Mouse (Mus musculus): Measurements from ENCODE around the gene Rsf1. TPM values are rescaled to one million over a fixed set of nuclear protein-coding genes. Genes with fewer than 3 reads are reported as not detected.

Rsf1 gene
- 25.5 and 27.4 TPM in 2 replicates for polyA plus RNA-seq (2014; fragmentation: Nextera tagmentation; extraction: Ambion mirVana)

DNA sequence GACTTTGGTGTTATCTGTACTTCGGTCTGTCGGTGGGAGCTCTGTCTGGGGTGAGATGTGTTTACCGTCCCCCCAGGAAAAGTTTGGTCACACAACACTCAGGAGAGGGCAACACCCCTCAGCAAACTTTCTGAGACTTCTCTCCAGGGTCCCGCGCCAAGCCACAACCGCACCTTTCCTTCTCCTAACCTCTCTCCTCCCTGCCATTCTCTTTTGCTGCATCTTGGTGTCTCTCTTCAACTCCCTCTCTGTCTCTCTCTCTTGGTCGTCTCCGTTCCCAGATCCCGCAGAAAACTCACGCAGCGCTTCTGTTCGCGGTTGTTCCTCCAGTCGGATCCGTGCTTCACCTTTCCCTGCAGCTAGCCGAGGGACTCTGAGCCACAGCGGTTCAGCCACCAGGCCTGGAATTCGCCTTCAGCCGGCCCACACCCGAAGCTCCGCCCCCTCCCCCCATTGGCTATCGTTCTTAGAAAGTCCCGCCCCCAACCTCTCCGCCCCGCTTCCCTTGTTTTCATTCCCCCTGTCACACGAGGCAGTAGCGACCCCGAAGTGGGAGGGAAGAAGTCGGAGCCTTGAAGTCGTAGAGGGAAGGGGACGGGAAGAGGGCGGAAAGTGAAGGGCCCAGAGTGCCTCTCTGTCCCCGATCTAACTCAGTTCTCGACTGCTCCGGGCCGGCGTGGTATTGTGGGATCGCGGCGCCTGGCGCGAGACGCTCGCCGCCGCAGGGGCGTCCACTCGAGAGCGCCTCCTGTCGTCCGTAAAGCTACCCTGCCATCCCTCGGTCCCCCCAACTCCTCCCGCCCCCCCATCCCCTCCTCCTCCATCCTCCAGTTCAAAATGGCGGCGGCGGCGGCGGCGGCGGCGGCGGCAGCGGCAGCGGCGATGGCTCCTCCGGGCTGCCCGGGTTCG lies at the start of gene Rsf1, which contains the start of gene Aamdc:
TSS of gene Rsf1 (plus strand) at position 823 of the 909 bp plus-strand sequence.
TSS of gene Aamdc (minus strand) at position 431 of the 909 bp plus-strand sequence.
- H3K4me3 ChIP-seq (ENCODE audit: low read depth, low read length), result peak within 1 kb of the TSS; percentile 89
- peak within 1 kb of the TSS; percentile 56 for H3K4me2 ChIP-seq
- ATAC-seq (ENCODE audit: low FRiP score) (peak; percentile 95), DNase-seq (ENCODE audit: low spot score, missing footprints) (peak; percentile 99)
- H3K36me3 ChIP-seq (ENCODE audit: control insufficient read depth, insufficient read depth, low read length), result no peaks in the 10 kb centered on the region
- no peaks in the 10 kb centered on the region for H3K27me3 ChIP-seq (ENCODE audit: control insufficient read depth, insufficient read depth, low read length)
- peaks cover 7% of the 10 kb centered on the region; the same call in 1 of the 2 replicates for H3K4me1 ChIP-seq (ENCODE audit: control insufficient read depth, insufficient read depth, low read length)
- H3K9ac ChIP-seq (ENCODE audit: low read length), result peak within 1 kb of the TSS; percentile 98
- under 1% methylated on average over 50 of the region's 68 CpGs for WGBS
- H3K27ac ChIP-seq (ENCODE audit: low read depth, low read length), result peak within 1 kb of the TSS; percentile 89
- no peaks in the 10 kb centered on the region for H3K9me3 ChIP-seq (ENCODE audit: control insufficient read depth, low read length)

- H3K4me2 ChIP-seq, result no peak overlapping the region
- 84% methylated on average over 5 of the region's 5 CpGs for WGBS
- DNase-seq (ENCODE audit: low spot score, missing footprints) (no peak), ATAC-seq (ENCODE audit: low FRiP score) (no peak)
- H3K4me1 ChIP-seq (ENCODE audit: control insufficient read depth, insufficient read depth, low read length), result no peaks in the 10 kb centered on the region
- H3K4me3 ChIP-seq (ENCODE audit: low read depth, low read length), result no peak overlapping the region
- H3K27ac ChIP-seq (ENCODE audit: low read depth, low read length), result no peak overlapping the region
- peaks cover 19% of the 10 kb centered on the region; the same call in 1 of the 2 replicates for H3K36me3 ChIP-seq (ENCODE audit: control insufficient read depth, insufficient read depth, low read length)
- H3K9me3 ChIP-seq (ENCODE audit: control insufficient read depth, low read length), result no peaks in the 10 kb centered on the region; the same call in 1 of the 2 replicates
- no peaks in the 10 kb centered on the region for H3K27me3 ChIP-seq (ENCODE audit: control insufficient read depth, insufficient read depth, low read length)
- no peak overlapping the region for H3K9ac ChIP-seq (ENCODE audit: low read length)
These were observed 44.2 kb upstream of the Rsf1 start for GRCm38 (mm10) chr7:97535531-97535930.

DNA sequence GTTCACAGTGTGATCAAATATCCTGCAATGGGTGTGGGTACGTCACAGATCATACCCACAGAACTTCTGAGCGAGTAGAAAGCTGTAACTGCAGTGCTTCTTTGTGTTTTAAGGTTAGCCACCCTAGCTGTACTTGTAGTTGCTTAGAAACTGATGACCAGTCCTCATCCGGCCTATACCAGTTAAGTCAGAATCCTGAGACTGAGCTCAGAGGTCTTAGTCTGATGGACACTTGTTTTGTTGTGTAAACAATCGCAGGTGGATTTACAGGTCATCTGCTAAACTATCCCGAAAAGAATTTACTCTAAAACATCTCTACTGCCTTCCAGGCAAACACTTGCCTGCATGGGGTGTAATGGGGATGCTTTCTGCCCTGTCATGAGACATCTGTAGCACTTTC lies 43.1 kb upstream of the Rsf1 start:
- 91% methylated on average over 5 of the region's 5 CpGs for whole genome bisulfite sequencing
- Histone ChIP-seq H3K9ac (ENCODE audit: low read length) (no peak overlapping the region), H3K4me3 (ENCODE audit: low read depth, low read length) (no peak overlapping the region), H3K4me1 (ENCODE audit: control insufficient read depth, insufficient read depth, low read length) (no peaks in the 10 kb centered on the region), H3K36me3 (ENCODE audit: control insufficient read depth, insufficient read depth, low read length) (peaks cover 15% of the 10 kb centered on the region; the same call in 1 of the 2 replicates), H3K4me2 (no peak overlapping the region), H3K9me3 (ENCODE audit: control insufficient read depth, low read length) (no peaks in the 10 kb centered on the region), H3K27ac (ENCODE audit: low read depth, low read length) (no peak overlapping the region), H3K27me3 (ENCODE audit: control insufficient read depth, insufficient read depth, low read length) (no peaks in the 10 kb centered on the region)
- DNase-seq (ENCODE audit: low spot score, missing footprints) (no peak), ATAC-seq (ENCODE audit: low FRiP score) (no peak)

DNA sequence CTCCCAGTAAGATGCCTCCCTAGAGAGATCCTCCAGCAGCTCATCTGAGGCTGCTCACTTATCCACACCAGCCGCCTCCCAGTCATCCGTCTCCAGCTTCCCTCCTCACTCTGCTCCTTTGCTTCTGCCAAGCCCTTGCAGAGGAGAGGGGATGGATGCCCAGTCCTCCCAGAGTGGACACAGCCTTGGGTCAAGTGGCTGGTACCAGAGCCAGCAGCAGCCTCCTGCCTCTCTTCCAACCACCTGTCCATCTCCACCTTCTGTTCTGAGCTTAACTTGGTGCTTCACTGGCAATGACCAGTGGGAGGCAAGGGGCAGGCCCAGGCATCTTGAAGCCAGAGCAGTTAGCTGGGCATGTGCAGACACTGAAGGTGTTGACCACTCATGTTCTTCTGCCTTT lies 33.2 kb upstream of the Rsf1 start:
- H3K9ac ChIP-seq (ENCODE audit: low read length), result no peak overlapping the region
- ATAC-seq (ENCODE audit: low FRiP score), result no peak
- H3K27ac ChIP-seq (ENCODE audit: low read depth, low read length), result no peak overlapping the region
- no peaks in the 10 kb centered on the region for H3K4me1 ChIP-seq (ENCODE audit: control insufficient read depth, insufficient read depth, low read length)
- peaks cover 3% of the 10 kb centered on the region; the same call in 1 of the 2 replicates for H3K36me3 ChIP-seq (ENCODE audit: control insufficient read depth, insufficient read depth, low read length)
- 92% methylated on average over 2 of the region's 2 CpGs for WGBS
- H3K4me2 ChIP-seq, result no peak overlapping the region
- DNase-seq (ENCODE audit: low spot score, missing footprints), result no peak
- H3K4me3 ChIP-seq (ENCODE audit: low read depth, low read length), result no peak overlapping the region
- no peaks in the 10 kb centered on the region for H3K9me3 ChIP-seq (ENCODE audit: control insufficient read depth, low read length)
- H3K27me3 ChIP-seq (ENCODE audit: control insufficient read depth, insufficient read depth, low read length), result no peaks in the 10 kb centered on the region

DNA sequence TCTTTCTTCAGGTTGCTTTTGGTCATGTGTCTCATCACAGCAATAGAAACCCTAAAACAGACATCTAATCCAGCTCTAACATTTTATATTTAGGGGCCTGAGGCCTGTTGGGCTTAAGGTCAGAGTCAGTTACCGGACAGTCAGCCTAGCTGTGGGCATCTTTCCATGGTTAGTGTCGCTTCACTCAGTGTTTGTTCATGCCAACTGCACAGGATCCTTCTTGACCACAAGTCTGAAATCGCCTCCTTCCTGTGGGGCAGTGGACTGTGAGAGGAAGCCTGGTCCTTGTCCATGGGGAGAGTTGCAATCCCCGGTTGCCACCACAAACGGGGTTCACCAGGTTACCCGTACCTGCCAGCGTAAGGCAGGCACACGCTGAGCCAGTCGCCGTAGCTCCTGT lies 30.4 kb upstream of the Rsf1 start:
- H3K36me3 ChIP-seq (ENCODE audit: control insufficient read depth, insufficient read depth, low read length), result no peaks in the 10 kb centered on the region
- no peaks in the 10 kb centered on the region for H3K4me1 ChIP-seq (ENCODE audit: control insufficient read depth, insufficient read depth, low read length)
- no peak overlapping the region for H3K4me3 ChIP-seq (ENCODE audit: low read depth, low read length)
- H3K9ac ChIP-seq (ENCODE audit: low read length), result no peak overlapping the region
- 97% methylated on average over 10 of the region's 10 CpGs for WGBS
- ATAC-seq (ENCODE audit: low FRiP score), result no peak
- no peak overlapping the region for H3K27ac ChIP-seq (ENCODE audit: low read depth, low read length)
- no peaks in the 10 kb centered on the region for H3K27me3 ChIP-seq (ENCODE audit: control insufficient read depth, insufficient read depth, low read length)
- no peak overlapping the region for H3K4me2 ChIP-seq
- H3K9me3 ChIP-seq (ENCODE audit: control insufficient read depth, low read length), result no peaks in the 10 kb centered on the region
- no peak for DNase-seq (ENCODE audit: low spot score, missing footprints)

DNA sequence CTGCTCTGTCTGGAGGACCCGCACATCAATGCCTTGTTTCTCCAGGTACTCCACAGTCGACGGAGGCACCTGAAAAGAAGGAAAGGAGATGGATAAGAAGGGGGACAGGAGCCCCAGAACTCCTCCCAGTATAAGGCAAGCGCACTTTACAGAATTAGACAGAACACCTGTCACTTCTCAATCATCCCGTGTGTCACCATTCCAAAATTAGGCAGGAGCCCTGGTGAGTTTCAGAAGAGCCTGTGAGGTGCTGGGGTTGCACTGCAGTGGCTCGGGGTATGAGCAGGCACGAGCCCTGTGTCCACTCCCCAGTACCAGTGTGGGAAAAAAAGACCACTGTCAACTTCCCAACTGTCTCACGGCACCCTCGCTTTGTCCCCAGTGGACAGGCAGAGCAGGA lies 29.0 kb upstream of the Rsf1 start:
- Histone ChIP-seq H3K4me3 (ENCODE audit: low read depth, low read length) (no peak overlapping the region), H3K9me3 (ENCODE audit: control insufficient read depth, low read length) (no peaks in the 10 kb centered on the region), H3K4me1 (ENCODE audit: control insufficient read depth, insufficient read depth, low read length) (no peaks in the 10 kb centered on the region), H3K4me2 (no peak overlapping the region), H3K36me3 (ENCODE audit: control insufficient read depth, insufficient read depth, low read length) (no peaks in the 10 kb centered on the region), H3K27me3 (ENCODE audit: control insufficient read depth, insufficient read depth, low read length) (no peaks in the 10 kb centered on the region), H3K27ac (ENCODE audit: low read depth, low read length) (no peak overlapping the region), H3K9ac (ENCODE audit: low read length) (no peak overlapping the region)
- DNase-seq (ENCODE audit: low spot score, missing footprints) (no peak), ATAC-seq (ENCODE audit: low FRiP score) (no peak)
- WGBS, result 87% methylated on average over 9 of the region's 9 CpGs

DNA sequence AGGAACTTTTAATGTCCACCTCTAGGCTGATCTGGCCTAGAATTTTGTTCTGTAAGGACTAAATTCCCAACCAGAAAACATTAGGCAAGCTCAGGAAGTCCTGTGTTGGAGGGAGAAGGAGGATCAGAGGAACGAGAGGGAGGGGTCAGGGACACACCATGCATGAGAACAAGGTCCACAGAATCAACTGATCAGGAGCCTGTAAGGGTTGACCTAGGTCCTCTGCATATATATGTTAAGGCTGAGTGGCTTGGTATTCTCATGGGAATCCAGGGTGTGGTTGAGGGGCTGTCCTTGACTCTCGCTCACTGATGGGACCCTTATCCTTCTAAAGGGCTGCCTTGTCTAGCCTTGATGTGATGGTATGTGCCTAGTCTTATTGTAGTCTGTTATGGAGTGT lies 16.1 kb upstream of the Rsf1 start:
- H3K9ac ChIP-seq (ENCODE audit: low read length), result no peak overlapping the region
- no peaks in the 10 kb centered on the region for H3K36me3 ChIP-seq (ENCODE audit: control insufficient read depth, insufficient read depth, low read length)
- no peaks in the 10 kb centered on the region for H3K9me3 ChIP-seq (ENCODE audit: control insufficient read depth, low read length)
- ATAC-seq (ENCODE audit: low FRiP score) (no peak), DNase-seq (ENCODE audit: low spot score, missing footprints) (no peak)
- no peak overlapping the region for H3K4me2 ChIP-seq
- WGBS, result 95% methylated on average over 2 of the region's 2 CpGs
- H3K27me3 ChIP-seq (ENCODE audit: control insufficient read depth, insufficient read depth, low read length), result no peaks in the 10 kb centered on the region
- H3K27ac ChIP-seq (ENCODE audit: low read depth, low read length), result no peak overlapping the region
- no peaks in the 10 kb centered on the region for H3K4me1 ChIP-seq (ENCODE audit: control insufficient read depth, insufficient read depth, low read length)
- no peak overlapping the region for H3K4me3 ChIP-seq (ENCODE audit: low read depth, low read length)

DNA sequence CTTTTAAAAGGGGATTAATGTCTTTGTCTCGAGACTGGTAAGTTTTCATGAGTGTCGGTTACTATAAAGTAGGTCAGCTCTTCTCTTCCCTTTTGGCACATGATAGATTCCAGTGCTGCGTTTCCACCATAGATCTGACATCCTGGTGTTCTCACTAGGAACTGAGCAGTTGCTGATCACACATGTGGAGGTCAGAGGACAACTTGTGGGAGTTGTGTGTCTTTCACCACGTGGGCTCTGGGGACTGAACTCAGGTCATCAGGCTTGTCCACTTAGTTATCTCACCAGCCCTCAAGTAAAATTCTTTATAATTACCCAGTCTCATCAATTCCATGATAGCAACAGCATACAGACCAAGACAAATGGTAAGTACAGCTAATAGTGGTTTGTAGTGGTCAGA lies 10.3 kb upstream of the Rsf1 start:
- DNase-seq (ENCODE audit: low spot score, missing footprints), result no peak
- Histone ChIP-seq H3K27ac (ENCODE audit: low read depth, low read length) (no peak overlapping the region), H3K4me3 (ENCODE audit: low read depth, low read length) (no peak overlapping the region), H3K27me3 (ENCODE audit: control insufficient read depth, insufficient read depth, low read length) (no peaks in the 10 kb centered on the region), H3K4me1 (ENCODE audit: control insufficient read depth, insufficient read depth, low read length) (no peaks in the 10 kb centered on the region), H3K36me3 (ENCODE audit: control insufficient read depth, insufficient read depth, low read length) (no peaks in the 10 kb centered on the region), H3K4me2 (no peak overlapping the region), H3K9ac (ENCODE audit: low read length) (no peak overlapping the region), H3K9me3 (ENCODE audit: control insufficient read depth, low read length) (no peaks in the 10 kb centered on the region)
- no peak for ATAC-seq (ENCODE audit: low FRiP score)
- 77% methylated on average over 4 of the region's 4 CpGs for WGBS

DNA sequence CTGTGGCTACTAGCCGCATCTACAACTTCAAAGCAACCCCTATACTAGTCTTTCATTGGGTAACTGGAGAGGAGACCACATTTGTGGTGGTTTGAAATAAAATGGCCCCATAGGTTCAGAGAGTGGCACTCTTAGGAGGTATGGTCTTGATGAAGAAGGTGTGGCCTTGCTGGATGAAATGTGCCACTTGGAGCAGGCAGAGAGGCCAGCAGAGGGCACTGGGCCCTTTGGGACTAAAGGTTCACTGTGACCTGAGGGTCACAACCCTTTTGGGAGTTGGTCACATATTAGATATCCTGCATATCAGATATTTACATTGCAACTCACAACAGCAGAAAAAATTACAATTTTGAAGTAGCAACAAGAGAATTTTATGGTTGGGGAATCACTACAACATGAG lies 9.3 kb upstream of the Rsf1 start:
- no peaks in the 10 kb centered on the region for H3K9me3 ChIP-seq (ENCODE audit: control insufficient read depth, low read length)
- no peak for ATAC-seq (ENCODE audit: low FRiP score)
- H3K36me3 ChIP-seq (ENCODE audit: control insufficient read depth, insufficient read depth, low read length), result no peaks in the 10 kb centered on the region
- H3K27ac ChIP-seq (ENCODE audit: low read depth, low read length), result no peak overlapping the region
- no peak overlapping the region for H3K9ac ChIP-seq (ENCODE audit: low read length)
- WGBS, result 90% methylated on average over 1 of the region's 1 CpGs
- H3K27me3 ChIP-seq (ENCODE audit: control insufficient read depth, insufficient read depth, low read length), result no peaks in the 10 kb centered on the region
- no peaks in the 10 kb centered on the region for H3K4me1 ChIP-seq (ENCODE audit: control insufficient read depth, insufficient read depth, low read length)
- no peak overlapping the region for H3K4me3 ChIP-seq (ENCODE audit: low read depth, low read length)
- DNase-seq (ENCODE audit: low spot score, missing footprints), result no peak
- no peak overlapping the region for H3K4me2 ChIP-seq
